Mouse (Mus musculus) right cerebral cortex, adult 2 months (tissue): ENCODE data around the gene Lemd1.

Experiments used
- DNase-seq, 2 experiments: peaks; one replicate each; pipeline ENCODE4 v3.0.0; 2021 to 2022; ENCODE audit warnings: low spot score in 2 of 2

The Lemd1 gene

GRCm38 (mm10) chr1:132289965-132290364 lies 98.7 kb downstream of the Lemd1 start:
- DNase-seq: no peak

GRCm38 (mm10) chr1:132290921-132291675 lies 99.9 kb downstream of the Lemd1 start:
- no peak for DNase-seq

GRCm38 (mm10) chr1:132291706-132292105 lies 100.5 kb downstream of the Lemd1 start:
- DNase-seq: no peak

GRCm38 (mm10) chr1:132292318-132293129 lies 101.3 kb downstream of the Lemd1 start:
- no peak for DNase-seq

GRCm38 (mm10) chr1:132295506-132295905 lies 104.3 kb downstream of the Lemd1 start:
- DNase-seq: no peak

GRCm38 (mm10) chr1:132296051-132296450 lies 104.8 kb downstream of the Lemd1 start:
- DNase-seq: no peak

- DNase-seq: peak; percentile 62 to 65
Observed at GRCm38 (mm10) chr1:132298425-132298800, 107.2 kb downstream of the Lemd1 start, which contains the start of gene Klhdc8a. Klhdc8a (plus strand) TSS chr1:132298626.

- peak in 1 of 2 experiments; percentile 29 for DNase-seq
Observed at GRCm38 (mm10) chr1:132298801-132299464, 107.7 kb downstream of the Lemd1 start.

GRCm38 (mm10) chr1:132299744-132300143 lies 108.5 kb downstream of the Lemd1 start:
- DNase-seq: no peak

GRCm38 (mm10) chr1:132301242-132301641 lies 110.0 kb downstream of the Lemd1 start:
- DNase-seq: no peak

- no peak for DNase-seq
Observed at GRCm38 (mm10) chr1:132302341-132302866, 111.2 kb downstream of the Lemd1 start.

GRCm38 (mm10) chr1:132304618-132305214 lies 113.5 kb downstream of the Lemd1 start:
- DNase-seq: no peak

GRCm38 (mm10) chr1:132306160-132306559 lies 114.9 kb downstream of the Lemd1 start:
- peak; percentile 56 to 60 for DNase-seq

GRCm38 (mm10) chr1:132306808-132307207 lies 115.6 kb downstream of the Lemd1 start:
- no peak for DNase-seq

- peak in 1 of 2 experiments; percentile 40 for DNase-seq
Observed at GRCm38 (mm10) chr1:132307962-132308361, 116.7 kb downstream of the Lemd1 start.

GRCm38 (mm10) chr1:132308674-132309073 lies 117.4 kb downstream of the Lemd1 start:
- DNase-seq: no peak
